Mouse (Mus musculus) thymus, postnatal 25 days (tissue): ENCODE measurements around the gene Ntsr2.
"Not testable (repeated sequence)": the region's sequence is repeated elsewhere in the genome, so short reads cannot be mapped to it uniquely, and the experiment has no call there.

Source experiments
- DNase-seq: peaks from one replicate; pipeline ENCODE4 v3.0.0; 2022

Gene Ntsr2

DNA sequence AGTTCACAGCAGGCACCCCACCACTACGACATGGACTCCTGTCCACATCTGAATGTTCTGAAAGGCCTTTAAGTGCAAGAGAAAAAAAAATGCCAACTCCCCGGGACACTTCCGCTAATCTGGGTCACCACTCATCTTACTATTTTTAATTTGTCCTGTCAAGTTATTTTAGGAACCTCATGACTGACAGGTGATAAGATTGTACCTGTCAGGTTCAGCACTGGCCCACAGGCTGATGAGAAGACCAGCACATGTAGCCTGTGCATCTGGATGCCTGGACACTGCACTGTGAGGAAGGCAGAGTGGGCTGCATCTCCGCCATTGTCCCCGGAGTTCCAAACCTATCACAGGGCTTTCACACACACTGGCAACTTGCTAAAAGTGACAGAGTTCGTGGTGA, 3.4 kb upstream of the Ntsr2 start:
- no peak for DNase-seq

DNA sequence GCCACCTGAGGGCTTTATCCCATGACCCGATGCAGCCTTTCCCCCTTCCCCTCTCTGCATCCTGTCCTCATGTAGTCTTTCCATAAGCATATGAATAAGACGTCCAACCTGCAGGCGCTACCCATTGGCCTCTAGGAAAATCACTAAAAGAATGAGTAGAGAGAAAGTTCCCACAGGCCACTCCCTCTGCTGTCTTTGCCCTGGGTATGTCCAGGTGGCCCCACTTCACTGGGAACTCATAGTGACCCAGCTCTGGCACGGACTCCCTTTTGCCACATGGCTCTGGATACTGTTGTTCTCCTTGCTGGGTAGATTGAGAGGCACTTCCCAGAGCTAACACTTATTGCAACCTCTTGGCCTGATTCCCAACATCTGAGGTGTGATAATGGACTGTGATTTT, 2.4 kb downstream of the Ntsr2 start:
- DNase-seq: no peak

DNA sequence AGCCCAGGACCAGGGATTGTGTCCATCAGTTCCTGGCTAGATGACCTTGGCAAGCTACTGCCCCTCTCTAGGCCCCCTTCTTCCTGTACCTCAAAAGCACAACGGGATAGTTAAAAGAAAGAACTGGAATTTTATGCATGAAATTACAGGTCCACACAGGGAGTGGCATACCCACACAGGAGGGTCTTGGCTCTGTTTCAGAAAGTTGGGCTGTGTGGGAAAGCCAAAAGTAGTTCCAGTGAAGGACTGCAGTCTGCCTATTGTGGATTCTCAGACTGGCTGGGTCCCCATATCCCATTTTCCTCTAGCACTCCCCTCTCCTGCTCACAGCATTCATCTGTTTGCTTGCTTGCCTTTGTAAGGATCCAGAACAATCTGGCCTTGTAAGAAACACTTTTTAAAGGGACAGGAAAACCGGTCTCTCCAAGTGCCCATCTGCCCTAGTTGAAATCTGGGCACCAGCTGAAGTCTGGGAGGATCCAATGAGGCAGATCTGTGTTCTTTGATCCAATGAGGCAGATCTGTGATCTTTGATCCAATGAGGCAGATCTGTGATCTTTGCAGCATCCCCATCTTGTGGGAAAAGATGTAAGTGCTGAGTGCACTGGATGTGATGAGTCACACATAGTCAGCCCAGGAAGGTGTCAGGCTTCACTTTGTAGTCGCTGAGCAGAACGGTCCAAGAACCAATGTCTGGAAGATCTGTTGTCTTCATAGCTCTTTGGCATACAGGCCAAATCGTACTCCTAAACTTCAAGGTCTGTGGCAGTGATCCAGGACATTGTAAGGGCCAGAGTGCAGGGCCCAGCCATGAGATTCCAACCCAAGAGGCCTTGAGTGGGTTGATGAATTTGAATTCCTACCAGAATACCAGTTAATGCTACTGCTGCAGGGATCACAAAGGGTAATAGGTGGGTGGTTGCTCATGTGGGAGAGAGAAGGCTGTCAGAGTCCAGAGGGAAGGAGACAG, 4.0 kb downstream of the Ntsr2 start:
- DNase-seq: no peak

DNA sequence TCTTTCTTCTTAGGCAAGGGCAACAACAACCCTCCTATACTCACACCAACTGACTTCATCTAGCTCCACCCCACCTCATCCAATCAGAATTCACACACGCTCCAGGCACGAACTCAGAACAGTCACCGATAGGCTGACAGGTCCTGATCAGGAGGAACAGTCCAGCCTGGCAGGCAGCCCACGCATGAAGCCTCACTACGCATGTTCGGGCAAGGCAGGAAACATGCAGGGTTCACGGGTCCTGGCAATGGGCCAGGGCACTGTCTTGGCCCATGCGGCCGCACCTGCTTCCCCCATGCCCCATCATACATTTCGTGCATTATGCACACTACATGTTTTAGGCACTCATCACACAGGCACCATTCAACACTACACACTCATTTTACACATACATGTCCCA, 8.3 kb downstream of the Ntsr2 start:
- no peak for DNase-seq

DNA sequence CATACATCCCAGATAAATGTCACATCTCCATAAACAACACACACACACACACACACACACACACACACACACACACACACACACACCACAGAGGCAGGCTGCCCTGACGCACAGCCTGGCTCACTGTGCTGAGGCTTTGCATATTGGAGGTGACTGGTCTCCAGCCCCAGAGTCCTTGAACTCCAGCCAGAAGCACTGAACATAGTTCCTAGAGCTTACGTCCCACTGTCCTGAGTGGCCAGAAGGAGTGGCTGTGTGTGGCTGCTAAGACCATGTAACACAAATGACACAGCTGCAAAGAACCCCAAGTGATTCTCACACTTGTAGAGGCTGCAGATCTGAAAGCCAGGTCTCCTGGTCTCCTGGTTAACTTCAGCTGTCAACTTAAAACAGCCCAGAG, 8.8 kb downstream of the Ntsr2 start:
- no peak for DNase-seq

DNA sequence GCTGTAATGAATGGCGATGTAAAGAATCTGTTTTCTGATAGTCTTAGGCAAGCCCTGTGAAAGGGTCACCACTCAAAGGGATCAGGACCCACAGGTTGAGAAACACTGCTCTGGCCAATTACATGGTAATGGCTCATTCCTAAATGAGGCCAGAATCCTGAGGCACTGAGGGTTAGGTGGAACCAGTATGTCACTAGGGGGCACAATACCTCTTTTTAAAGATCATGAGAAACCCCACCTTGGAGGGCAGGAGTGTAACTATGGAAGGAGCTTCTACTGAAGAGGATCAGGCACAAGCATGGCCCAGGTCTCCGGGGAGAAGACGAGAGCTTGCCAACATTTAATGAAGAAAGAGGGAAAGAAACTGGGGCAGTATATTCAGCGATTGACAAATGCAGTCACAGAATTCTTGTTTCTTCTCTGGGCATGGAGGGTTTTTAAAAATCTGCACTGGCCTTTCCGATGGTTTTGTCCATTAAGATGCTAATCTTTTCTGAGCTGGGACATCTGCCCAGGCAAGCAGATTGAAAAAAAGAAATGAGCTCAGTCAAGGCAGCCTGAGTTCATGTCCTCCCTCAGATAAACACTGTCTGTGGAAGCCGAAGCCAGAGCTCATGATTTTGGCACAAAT, 9.9 kb downstream of the Ntsr2 start:
- no peak for DNase-seq

DNA sequence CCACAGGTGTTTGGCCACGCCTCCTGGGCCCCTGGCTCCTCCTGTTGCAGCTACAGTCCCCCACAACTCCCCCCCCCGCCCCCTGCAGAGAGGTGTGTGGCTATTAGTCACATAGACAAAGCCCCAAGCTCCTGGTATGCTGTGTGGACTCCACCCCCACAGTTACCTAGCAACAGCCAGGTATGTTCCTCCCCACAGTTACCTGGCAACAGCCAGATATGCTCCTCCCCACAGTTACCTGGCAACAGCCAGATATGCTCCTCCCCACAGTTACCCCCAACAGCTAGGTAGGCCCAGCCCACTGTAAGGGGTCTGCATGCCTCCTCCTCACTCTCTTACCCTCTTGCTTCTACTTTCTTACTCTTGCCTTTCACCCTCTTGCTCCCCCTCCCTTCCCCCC, 11.8 kb downstream of the Ntsr2 start:
- DNase-seq: no peak

DNA sequence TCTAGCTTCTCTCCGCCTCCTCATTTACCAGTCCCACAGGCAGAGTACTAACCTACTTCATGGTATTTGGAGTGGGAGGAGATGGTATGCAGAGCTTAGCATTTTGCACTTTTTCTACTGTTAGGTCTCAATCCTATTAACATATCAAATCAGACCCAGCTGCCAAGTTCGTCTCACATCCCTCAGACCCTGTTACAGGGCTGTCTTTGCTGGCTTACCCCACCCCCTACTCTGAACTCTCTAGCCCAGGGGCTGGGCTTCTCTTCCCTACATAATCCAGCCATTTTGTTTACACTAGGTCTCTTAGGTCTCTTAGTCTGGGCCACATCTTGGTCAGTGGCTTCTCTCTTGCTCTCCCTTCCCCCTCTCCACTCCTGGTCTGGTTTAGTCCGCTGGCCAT, 16.0 kb downstream of the Ntsr2 start:
- DNase-seq: no peak

DNA sequence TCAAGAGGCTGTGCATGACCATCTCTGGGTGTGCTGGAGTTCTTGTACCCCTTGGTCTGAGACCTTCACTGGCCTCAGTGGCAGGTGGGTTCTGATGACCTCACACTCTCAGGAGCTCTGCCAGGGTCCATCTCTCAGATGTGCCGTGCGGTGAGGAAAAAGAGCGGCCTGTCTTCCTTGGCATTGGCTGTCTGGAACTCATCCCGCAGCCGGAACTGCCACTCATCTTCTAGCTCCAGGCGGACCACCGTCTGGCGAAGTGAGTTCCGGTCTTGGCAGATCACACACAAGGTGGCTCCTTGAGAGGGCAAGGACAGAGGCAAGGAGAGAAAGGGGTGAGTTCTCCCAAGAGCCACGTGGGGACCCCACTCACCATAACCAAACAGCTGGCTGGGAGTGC, 19.1 kb downstream of the Ntsr2 start:
- DNase-seq: no peak

DNA sequence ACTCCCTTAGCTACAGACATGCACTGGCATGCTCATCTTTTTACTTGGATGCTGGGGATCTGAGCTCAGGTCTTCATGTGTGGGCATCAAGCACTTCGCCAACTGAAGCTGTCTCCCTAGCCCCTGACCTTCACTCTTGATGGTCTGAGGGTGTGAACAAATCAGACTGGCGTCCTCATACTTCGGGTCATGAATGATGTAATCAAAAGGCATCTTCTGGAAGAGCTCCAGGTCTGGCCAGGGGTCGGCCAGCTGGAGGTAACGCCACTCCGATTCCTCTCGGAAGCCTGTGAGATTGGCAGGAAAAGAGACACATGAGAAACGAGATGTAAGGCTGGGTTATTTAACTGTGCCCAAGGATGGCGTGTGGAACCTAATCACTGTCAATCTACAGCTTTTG, 37.4 kb downstream of the Ntsr2 start:
- DNase-seq: no peak

DNA sequence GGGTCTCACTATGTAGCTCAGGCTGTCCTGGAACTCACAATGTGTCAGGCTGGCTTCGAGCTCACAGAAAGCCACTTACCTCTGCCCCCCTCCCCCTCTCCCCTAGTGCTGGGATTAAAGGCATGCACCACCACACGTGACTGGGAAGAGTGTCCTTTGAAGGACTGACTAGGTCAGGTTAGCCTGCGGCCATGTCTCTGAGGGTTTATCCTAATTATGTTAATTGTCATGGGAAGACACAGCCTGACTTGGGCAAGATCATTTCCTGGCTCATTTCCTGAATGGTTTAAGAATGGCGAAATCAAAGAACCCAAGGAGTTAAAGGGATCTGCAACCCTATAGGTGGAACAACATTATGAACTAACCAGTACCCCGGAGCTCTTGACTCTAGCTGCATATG, 41.6 kb downstream of the Ntsr2 start:
- DNase-seq: no peak

DNA sequence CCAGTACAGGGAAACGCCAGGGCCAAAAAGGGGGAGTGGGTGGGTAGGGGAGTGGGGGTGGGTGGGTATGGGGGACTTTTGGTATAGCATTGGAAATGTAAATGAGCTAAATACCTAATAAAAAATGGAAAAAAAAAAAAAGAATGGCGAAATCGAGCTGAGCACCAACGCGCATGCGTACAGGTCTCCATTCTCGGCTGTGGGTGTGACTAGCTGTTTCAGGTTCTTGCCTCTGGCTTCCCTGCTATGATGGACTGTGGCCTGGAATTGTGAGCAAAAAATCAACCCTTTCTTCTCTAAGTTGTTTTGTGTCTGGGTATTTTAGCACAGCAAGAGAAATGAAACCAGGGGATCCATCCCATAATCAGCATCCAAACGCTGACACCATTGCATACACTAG, 42.1 kb downstream of the Ntsr2 start:
- not testable (repeated sequence) for DNase-seq

DNA sequence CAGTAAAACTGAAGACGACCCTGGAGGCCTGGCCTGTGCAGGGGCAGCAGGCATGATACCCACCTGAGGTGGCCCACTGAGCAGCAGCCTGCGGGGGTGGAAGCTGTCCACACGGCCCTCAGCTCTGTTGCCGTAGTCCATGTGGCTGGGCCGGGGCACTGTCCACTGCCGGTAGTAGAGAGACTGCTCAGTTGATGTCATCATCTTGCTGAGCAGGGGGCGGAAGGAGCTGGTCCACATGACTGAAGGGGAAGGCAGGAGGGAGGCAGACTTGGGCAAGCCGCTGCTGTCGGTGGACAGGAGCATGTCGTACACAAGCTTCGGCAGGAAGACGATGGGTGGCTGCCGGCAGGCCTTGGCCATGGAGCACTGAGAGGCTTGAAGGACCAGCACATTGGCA, 43.0 kb downstream of the Ntsr2 start:
- DNase-seq: no peak

DNA sequence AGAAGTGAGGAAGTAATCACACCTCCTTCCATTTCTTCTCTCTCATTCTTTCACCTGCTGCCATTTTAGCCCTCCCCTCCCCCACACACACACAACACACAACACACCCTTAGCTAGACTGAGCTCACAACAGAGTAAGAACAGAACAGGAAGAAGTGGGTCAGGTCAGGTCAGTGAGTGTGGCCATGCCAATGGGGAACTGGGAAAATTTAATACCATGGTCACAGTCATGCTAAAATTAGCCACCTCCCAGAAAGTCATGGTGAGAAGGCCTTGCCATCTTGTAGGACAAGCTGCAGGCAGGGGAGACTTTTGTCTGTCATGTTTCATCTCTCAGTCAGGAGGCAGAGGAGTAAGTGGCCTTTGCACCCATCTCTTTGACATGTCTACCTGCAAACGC, 45.5 kb downstream of the Ntsr2 start:
- no peak for DNase-seq
